8 mouse cellular contexts compared by ENCODE assay signal in the genomic region with DNA sequence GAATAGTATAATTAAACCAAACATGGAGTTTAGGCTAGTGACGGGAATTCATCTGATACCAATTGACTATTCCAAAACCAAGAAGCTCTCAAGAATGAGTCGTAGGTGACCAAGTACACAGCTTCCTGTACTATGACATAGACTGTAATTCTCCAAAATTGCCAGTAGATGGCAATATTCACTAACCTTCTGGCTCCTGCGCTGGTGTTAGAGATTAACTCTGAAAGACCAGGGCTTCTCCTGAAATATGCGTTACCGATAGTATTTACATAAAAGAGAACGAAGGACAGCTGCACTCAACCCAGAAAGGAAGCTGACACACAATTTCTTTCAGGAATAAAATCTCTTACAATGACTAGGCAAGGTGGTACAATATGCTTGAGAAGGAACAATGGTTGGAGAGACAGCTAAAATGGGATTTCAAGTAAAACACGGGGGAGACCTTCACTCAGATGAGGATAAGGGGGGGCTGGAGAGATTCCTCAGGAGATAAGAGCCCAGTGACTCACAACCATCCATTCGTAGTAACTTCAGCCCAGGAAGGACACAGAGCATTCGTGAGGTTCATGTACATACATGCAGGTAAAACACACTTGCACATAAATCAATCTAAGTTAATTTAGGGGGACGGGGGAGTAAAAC. TPM values are rescaled to one million over a fixed set of nuclear protein-coding genes. Genes with fewer than 3 reads are reported as not detected.
A peak's percentile ranks its signal among the peaks of the same experiment; 100 is the strongest.
DNase-seq lines count a peak whose midpoint lies in the region; ATAC-seq lines count a peak whose summit lies in the region.

No protein-coding gene starts in this region.

- no peak for DNase-seq in cerebellum, adult 18-20 months
- peak; percentile 32 for DNase-seq in 3134 (ENCODE audit: extremely low read depth, insufficient read length, low spot score)
- peak; percentile 1 for DNase-seq in c-Kit-negative CD71-positive TER-119-positive erythroid progenitor cells, embryonic 14.5 days (ENCODE audit: low read depth, low spot score)
- peak; percentile 49 for DNase-seq in retina, postnatal 7 days (ENCODE audit: low read depth, low spot score)
- no peak for DNase-seq in frontal cortex, postnatal 10 days (ENCODE audit: low spot score in 2 of 2)

- no peaks in the 10 kb centered on the region for H3K36me3 ChIP-seq in heart, embryonic 15.5 days
- no peaks in the 10 kb centered on the region for H3K36me3 ChIP-seq in liver, embryonic 16.5 days (ENCODE audit: control insufficient read depth, insufficient read depth)

- H3K9me3 ChIP-seq in heart, embryonic 15.5 days (replicated peaks), result no peaks in the 10 kb centered on the region
- H3K9me3 ChIP-seq in liver, embryonic 16.5 days (replicated peaks; ENCODE audit: control insufficient read depth, low read length), result no peaks in the 10 kb centered on the region

- no peak overlapping the region for H3K4me3 ChIP-seq in heart, embryonic 15.5 days
- no peak overlapping the region for H3K4me3 ChIP-seq in liver, embryonic 16.5 days (ENCODE audit: low read depth, low read length)

- no peak overlapping the region for H3K27ac ChIP-seq in heart, embryonic 15.5 days
- H3K27ac ChIP-seq in liver, embryonic 16.5 days (ENCODE audit: low read length), result no peak overlapping the region

- no peak overlapping the region for H3K9ac ChIP-seq in heart, embryonic 15.5 days
- H3K9ac ChIP-seq in liver, embryonic 16.5 days (ENCODE audit: low read depth, low read length), result no peak overlapping the region

- 11% methylated on average over 10 of the region's 10 CpGs for WGBS in heart, embryonic 15.5 days
- 10% methylated on average over 10 of the region's 10 CpGs for WGBS in liver, embryonic 16.5 days (ENCODE audit: insufficient replicate concordance)

- peak; percentile 71; the same call in 1 of the 2 replicates for ATAC-seq in cerebellum, adult (ENCODE audit: insufficient number of reproducible peaks, low FRiP score, low TSS enrichment)
- ATAC-seq in heart, embryonic 15.5 days (replicated peaks; ENCODE audit: insufficient number of reproducible peaks, insufficient read depth, low FRiP score, low read depth), result no peak
- 0 out of 2 replicates have a peak, but pooled peaks have one; percentile 30 for ATAC-seq in liver, embryonic 16.5 days (ENCODE audit: low read depth)

- H3K27me3 ChIP-seq in heart, embryonic 15.5 days, result no peaks in the 10 kb centered on the region
- H3K27me3 ChIP-seq in liver, embryonic 16.5 days (ENCODE audit: control insufficient read depth, insufficient read depth, low read depth, low read length), result no peaks in the 10 kb centered on the region

- peak overlapping the region; percentile 18; the same call in 1 of the 2 replicates for H3K4me2 ChIP-seq in heart, embryonic 15.5 days
- no peak overlapping the region for H3K4me2 ChIP-seq in liver, embryonic 16.5 days (ENCODE audit: low read depth, low read length)

- H3K4me1 ChIP-seq in heart, embryonic 15.5 days (replicated peaks), result no peaks in the 10 kb centered on the region
- H3K4me1 ChIP-seq in liver, embryonic 16.5 days (ENCODE audit: control insufficient read depth, low read depth, low read length), result no peaks in the 10 kb centered on the region

RNA-seq across cellular contexts. Expression of a gene that starts 31.4 kb away (rescaled TPM):
- polyA plus RNA-seq in heart, embryonic 15.5 days (2015; fragmentation: Nextera tagmentation; extraction: Ambion mirVana), result not detected in 2 replicates
- polyA plus RNA-seq in liver, embryonic 16.5 days (2015; fragmentation: Nextera tagmentation; extraction: Ambion mirVana), result not detected in 2 replicates

RNA-seq across cellular contexts. Expression of a gene that starts 42.5 kb away (rescaled TPM):
- polyA plus RNA-seq in heart, embryonic 15.5 days (2015; fragmentation: Nextera tagmentation; extraction: Ambion mirVana), result 0.04 TPM in 1 of 2 replicates, not detected in the other
- 0.02 TPM in 1 of 2 replicates, not detected in the other for polyA plus RNA-seq in liver, embryonic 16.5 days (2015; fragmentation: Nextera tagmentation; extraction: Ambion mirVana)

Comparison
In these comparisons a context has a peak if more than half of its experiments do, and no peak if none do; other contexts are left out.
1. DNase-seq: peak in 3134 (single experiment), c-Kit-negative CD71-positive TER-119-positive erythroid progenitor cells, embryonic 14.5 days (single experiment) and retina, postnatal 7 days (single experiment); none in cerebellum, adult 18-20 months (0 of 2) and frontal cortex, postnatal 10 days (0 of 2).